Mouse (Mus musculus) hindbrain, embryonic 15.5 days (tissue): ENCODE results near the gene Atrnl1. TPM values are rescaled to one million over a fixed set of nuclear protein-coding genes. Genes with fewer than 3 reads are reported as not detected.
A peak's percentile ranks its signal among the peaks of the same experiment; 100 is the strongest.

Source experiments
- ATAC-seq: fragments of 200-750 bp; cut with Nextera tagmentation; 2 replicates; pipeline ENCODE4 v1.8.0; 2017; ENCODE audit warnings: low read depth, moderate number of reproducible peaks, moderate TSS enrichment; ENCODE audit not compliant: low FRiP score
- H3K27ac ChIP-seq: fragments of 300-500 bp; sonication (generic); replicated peaks from 2 replicates; pipeline ENCODE4 v1.5.1; 2015; ENCODE audit warnings: mild to moderate bottlenecking, inconsistent platforms
- H3K27me3 ChIP-seq: fragments of 300-500 bp; sonication (generic); 2 replicates; pipeline ENCODE4 v1.6.1; 2015; ENCODE audit warnings: control low read depth, inconsistent platforms
- H3K36me3 ChIP-seq: fragments of 300-500 bp; sonication (generic); 2 replicates; pipeline ENCODE4 v1.6.1; 2015; ENCODE audit warnings: control low read depth, inconsistent platforms
- H3K4me1 ChIP-seq: fragments of 300-500 bp; sonication (generic); replicated peaks from 2 replicates; pipeline ENCODE4 v1.6.1; 2015; ENCODE audit warnings: control low read depth, inconsistent platforms
- H3K4me2 ChIP-seq: fragments of 300-500 bp; sonication (generic); 2 replicates; pipeline ENCODE4 v1.6.1; 2015; ENCODE audit warnings: moderate library complexity, mild to moderate bottlenecking, inconsistent platforms
- H3K4me3 ChIP-seq: fragments of 300-500 bp; sonication (generic); 2 replicates; pipeline ENCODE4 v1.5.1; 2015; ENCODE audit warnings: mild to moderate bottlenecking, inconsistent platforms
- H3K9ac ChIP-seq: fragments of 300-500 bp; sonication (generic); 2 replicates; pipeline ENCODE4 v1.6.1; 2015; ENCODE audit warnings: inconsistent platforms
- H3K9me3 ChIP-seq: fragments of 300-500 bp; sonication (generic); 2 replicates; pipeline ENCODE4 v1.6.1; 2016; ENCODE audit warnings: control low read depth, inconsistent platforms
- WGBS: fragments of 180-500 bp; shearing (Covaris S2); methylation state at CpG from one replicate; pipeline ENCODE4 v1.1.7; 2015; 5-methylcytosine and 5-hydroxymethylcytosine counted together
- polyA plus RNA-seq: library from polyadenylated mRNA; unstranded; fragments of >200 nt; fragmentation: Nextera tagmentation; extraction: Ambion mirVana; gene quantifications from 2 replicates; pipeline ENCODE4 v1.2.1, GENCODE M21; 2015

The Atrnl1 gene
- polyA plus RNA-seq, 1 experiment from 2014 or later, result 7.5 TPM

DNA sequence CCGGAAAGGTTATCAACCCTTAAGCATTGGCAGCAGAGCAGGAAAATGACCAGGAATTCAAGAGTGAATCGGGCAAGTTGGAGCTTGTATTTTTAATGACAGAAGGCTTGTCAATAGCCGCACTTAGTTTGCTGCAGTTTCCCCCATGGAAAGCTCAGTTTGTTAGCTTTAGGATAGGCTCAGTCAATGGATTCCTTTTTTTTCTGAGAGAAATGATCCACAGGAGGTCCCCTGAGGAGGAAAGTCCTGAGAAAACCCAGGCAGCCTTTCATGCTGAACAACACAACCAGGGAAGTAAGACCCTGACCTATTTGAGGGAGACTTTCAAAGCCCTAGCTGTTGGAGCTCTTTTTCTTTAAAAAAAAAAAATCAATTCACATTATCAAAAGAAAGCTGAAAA is 350.5 kb downstream of the Atrnl1 start:
- Histone ChIP-seq H3K27me3 (no peaks in the 10 kb centered on the region), H3K27ac (no peak overlapping the region), H3K9me3 (no peaks in the 10 kb centered on the region), H3K4me3 (no peak overlapping the region), H3K9ac (no peak overlapping the region), H3K4me1 (0 out of 2 replicates have a peak, but pooled peaks cover 2% of the 10 kb centered on the region), H3K4me2 (no peak overlapping the region), H3K36me3 (no peaks in the 10 kb centered on the region)
- no peak for ATAC-seq
- 26% methylated on average over 3 of the region's 3 CpGs for WGBS

DNA sequence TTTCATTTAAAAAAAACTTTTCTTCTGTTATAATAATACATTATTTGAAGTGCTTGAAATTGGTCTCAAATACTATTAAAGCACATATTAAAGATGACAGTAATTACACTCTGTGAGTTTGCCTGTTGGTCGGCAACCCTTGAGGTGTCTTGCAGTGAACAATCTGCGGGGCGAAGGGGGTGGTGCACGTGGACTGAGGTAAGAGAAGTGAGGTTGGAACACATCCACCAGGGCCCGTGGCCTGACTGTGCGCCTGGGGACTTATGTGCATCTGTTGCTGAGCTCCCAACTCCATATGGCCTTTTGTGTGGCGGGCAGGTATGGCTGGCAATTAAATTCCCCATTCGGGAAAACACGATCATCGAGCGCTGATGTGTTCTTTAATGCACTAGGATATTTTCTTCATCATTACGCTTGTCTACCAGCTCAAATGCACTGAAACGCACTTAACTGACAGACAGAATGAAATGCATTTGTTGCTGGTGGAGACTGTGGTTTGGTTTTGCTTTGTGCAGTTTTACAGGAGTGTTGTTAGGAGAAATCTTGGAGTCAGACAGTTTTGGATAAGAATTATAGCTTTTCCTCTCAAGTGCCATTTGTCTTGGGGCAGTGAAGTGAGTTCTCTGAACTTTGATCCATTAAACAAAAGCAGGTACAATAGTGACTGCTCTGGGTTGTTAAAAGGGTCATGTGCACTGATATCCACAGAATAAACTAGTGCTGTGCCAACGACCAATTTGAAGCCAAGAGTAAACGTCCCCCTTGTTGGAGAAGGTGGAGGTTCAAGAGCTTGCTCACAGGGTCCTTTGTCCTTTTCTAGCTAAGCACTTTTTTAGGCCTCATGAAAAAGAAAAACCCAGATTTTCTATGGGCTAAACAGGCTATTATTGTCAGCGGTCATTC is 351.2 kb downstream of the Atrnl1 start:
- Histone ChIP-seq H3K4me1 (0 out of 2 replicates have a peak, but pooled peaks cover 2% of the 10 kb centered on the region), H3K9me3 (no peaks in the 10 kb centered on the region), H3K27ac (no peak overlapping the region), H3K9ac (no peak overlapping the region), H3K4me2 (no peak overlapping the region), H3K36me3 (no peaks in the 10 kb centered on the region), H3K4me3 (no peak overlapping the region), H3K27me3 (no peaks in the 10 kb centered on the region)
- ATAC-seq, result no peak
- WGBS, result 55% methylated on average over 16 of the region's 16 CpGs

DNA sequence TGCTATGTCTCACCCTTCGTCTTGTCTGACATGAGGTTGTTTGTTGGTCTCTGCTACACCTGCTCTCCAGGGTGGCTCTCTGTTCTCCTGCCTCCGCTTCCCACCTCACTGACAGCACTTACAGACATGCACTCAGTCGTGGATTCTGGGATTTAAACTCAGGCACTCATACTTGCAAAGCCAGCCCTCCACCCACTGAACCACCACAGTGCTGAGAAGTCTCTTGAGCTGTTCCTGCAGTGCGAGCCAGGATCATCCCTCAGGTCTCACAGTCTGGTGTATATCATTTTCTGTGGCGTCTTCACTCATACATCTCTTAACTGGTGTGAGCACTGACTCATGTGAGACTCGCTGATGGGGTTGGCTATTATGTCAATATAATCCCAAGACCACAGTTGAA is 353.0 kb downstream of the Atrnl1 start:
- Histone ChIP-seq H3K27me3 (no peaks in the 10 kb centered on the region), H3K4me1 (0 out of 2 replicates have a peak, but pooled peaks cover 2% of the 10 kb centered on the region), H3K27ac (no peak overlapping the region), H3K4me3 (no peak overlapping the region), H3K9me3 (no peaks in the 10 kb centered on the region), H3K4me2 (no peak overlapping the region), H3K9ac (no peak overlapping the region), H3K36me3 (no peaks in the 10 kb centered on the region)
- ATAC-seq, result no peak
- 91% methylated on average over 6 of the region's 6 CpGs for WGBS

DNA sequence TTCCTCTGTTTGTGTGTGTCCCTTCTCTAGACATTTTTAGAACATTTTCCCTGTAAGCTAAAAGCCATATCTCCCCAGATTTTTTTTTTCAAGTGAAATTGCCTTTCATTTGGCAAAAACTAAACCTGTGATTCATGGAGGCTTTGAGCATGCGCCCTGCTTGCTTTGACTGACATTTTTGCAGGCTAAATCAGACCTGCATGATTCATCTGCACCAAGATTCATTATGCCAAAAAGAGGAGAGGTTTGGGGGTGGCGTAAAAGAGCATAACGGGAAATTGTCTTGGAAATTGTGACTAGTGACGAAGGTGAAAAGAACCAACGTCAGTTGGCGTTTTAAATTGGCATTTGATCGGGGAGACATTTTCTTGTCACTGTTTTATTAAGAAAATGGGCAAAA is 358.9 kb downstream of the Atrnl1 start:
- no peaks in the 10 kb centered on the region for H3K27me3 ChIP-seq
- no peaks in the 10 kb centered on the region for H3K9me3 ChIP-seq
- no peak overlapping the region for H3K4me2 ChIP-seq
- no peak overlapping the region for H3K27ac ChIP-seq
- WGBS, result 86% methylated on average over 7 of the region's 7 CpGs
- ATAC-seq, result no peak
- H3K36me3 ChIP-seq, result no peaks in the 10 kb centered on the region
- H3K4me3 ChIP-seq, result no peak overlapping the region
- H3K9ac ChIP-seq, result no peak overlapping the region
- no peaks in the 10 kb centered on the region for H3K4me1 ChIP-seq

DNA sequence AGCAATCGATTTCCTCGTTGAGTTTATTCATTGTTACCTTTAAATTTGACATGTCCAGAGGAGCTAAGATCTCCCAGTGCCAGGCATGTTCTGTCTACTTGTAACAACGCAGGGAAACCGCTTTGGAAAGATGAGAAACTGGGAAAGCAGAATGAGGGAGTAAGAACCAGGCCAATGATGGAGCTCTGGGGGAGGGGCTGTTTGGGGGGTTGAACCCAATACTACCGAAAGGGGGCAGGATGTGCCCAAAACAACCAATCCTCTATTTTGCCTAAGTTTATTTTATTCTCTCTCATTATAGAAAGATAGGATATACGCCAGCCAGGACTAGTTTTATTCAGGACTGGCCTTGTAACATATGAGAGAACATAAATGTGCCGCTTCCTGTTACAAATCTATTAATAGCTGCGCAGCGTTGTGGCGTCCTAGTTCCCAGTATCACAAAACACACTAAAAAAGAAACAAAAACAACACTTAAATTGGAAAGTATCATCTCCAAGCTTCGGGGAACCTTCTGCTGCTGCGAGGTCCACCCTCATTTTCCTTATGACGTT is 359.6 kb downstream of the Atrnl1 start:
- no peak overlapping the region for H3K4me3 ChIP-seq
- 90% methylated on average over 13 of the region's 13 CpGs for WGBS
- H3K36me3 ChIP-seq, result no peaks in the 10 kb centered on the region
- no peaks in the 10 kb centered on the region for H3K9me3 ChIP-seq
- H3K4me1 ChIP-seq, result no peaks in the 10 kb centered on the region
- H3K27me3 ChIP-seq, result no peaks in the 10 kb centered on the region
- H3K27ac ChIP-seq, result no peak overlapping the region
- no peak for ATAC-seq
- no peak overlapping the region for H3K4me2 ChIP-seq
- no peak overlapping the region for H3K9ac ChIP-seq

DNA sequence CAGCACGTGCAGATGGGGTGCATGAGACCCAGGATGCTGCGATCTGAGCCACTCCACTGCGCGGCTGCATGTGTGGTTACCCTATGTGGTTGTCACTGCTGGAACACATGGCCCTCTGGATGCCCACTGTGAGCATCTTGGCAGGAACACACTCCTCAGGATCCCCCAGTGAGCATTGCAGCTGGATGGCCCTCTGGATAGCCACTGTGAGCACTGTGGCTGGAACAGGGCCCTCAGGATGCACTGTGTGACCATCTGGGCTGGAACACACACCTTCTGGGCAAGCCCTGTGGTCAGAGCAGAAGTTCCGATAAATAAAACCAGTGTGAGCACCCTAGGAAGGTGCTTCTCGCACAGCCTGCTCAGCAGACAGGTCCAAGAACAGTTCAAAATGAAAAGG is 364.4 kb downstream of the Atrnl1 start:
- Histone ChIP-seq H3K9me3 (no peaks in the 10 kb centered on the region), H3K27me3 (no peaks in the 10 kb centered on the region), H3K27ac (no peak overlapping the region), H3K4me1 (no peaks in the 10 kb centered on the region), H3K4me3 (no peak overlapping the region), H3K9ac (no peak overlapping the region), H3K36me3 (no peaks in the 10 kb centered on the region), H3K4me2 (no peak overlapping the region)
- no peak for ATAC-seq
- 89% methylated on average over 6 of the region's 6 CpGs for WGBS

DNA sequence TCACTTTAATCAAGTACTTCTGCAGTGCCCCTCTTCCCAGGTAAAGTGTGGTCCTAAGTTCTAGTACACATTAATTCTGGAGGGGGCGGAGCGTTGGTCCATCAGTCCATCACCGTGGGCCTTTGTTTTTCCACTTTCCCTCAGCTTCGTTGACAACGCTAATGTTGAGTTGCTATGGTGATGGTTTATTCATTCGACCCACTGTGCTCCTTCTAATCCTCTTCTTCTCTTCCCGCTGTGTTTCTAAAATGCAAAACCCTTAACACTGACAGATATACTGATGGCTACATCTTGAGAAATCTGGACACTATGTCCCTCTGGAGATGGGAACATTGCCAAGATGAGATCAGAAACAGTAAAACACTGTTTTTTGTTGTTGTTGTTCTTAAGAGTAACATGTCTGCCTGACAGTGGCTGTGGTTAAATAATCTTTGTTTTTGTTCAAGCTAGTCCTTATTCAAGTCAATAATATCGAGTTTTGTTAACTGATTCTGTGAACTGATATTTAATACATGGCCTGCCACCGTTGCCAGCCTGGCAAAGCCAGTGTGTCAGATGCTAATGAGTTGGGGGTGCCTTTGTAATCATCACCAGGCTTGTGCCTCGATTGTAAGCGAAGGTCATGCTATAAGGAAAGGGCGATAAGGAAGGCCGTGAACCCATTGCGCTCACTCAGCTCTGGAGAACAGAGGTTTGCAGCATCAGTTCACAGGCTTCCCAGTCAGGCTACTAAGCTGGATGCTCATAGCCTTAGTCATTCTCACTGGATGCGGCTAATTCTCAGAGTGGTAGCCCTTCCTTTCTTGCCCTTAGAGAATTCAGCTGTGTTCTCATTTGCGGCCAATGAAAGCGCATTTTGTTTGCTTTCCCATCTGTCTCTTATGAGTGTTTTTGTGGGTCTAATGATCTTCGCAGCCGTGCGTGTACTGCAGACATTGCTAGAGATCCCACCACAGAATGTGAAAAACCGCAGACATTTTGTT is 375.4 kb downstream of the Atrnl1 start:
- Histone ChIP-seq H3K9me3 (no peaks in the 10 kb centered on the region), H3K27me3 (no peaks in the 10 kb centered on the region), H3K4me1 (peaks cover 15% of the 10 kb centered on the region; the same call in 1 of the 2 replicates), H3K9ac (no peak overlapping the region), H3K4me2 (no peak overlapping the region), H3K27ac (no peak overlapping the region), H3K36me3 (no peaks in the 10 kb centered on the region), H3K4me3 (no peak overlapping the region)
- 34% methylated on average over 21 of the region's 21 CpGs for whole genome bisulfite sequencing
- peak; percentile 45; the same call in 1 of the 2 replicates for ATAC-seq

DNA sequence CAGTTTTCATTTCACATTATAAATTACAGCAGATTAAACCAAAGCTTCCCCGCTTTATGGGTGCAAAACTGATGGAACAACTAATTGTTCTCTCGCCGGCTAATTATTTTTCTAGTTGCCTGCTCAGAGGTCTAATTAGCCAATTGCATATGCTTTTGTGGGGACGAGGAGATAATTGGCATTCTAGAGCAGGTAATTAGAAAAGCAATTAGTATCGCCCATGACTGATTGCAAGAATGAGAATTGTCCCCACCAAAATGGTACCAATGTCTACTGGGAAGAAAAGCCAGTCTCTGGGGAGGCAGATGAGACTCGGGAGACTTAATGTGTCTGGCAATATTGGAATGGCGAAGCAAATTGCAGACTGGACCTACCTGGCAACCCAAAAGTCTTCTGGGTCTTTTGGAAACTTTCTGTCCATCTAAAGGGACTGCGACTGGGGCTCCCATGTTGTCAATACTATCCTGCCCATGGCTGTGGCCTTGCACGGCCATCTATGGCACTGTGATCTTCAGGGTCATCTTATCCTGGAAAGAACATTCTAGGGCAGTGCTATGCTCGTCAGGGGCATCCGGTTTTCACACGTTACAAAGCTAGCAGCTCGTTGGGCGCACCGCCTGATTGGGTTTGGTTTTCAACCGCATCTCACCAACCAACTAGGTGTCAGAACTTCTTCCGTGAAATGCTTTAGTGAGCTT is 377.0 kb downstream of the Atrnl1 start:
- no peak overlapping the region for H3K4me2 ChIP-seq
- no peaks in the 10 kb centered on the region for H3K36me3 ChIP-seq
- H3K9ac ChIP-seq, result no peak overlapping the region
- 73% methylated on average over 17 of the region's 17 CpGs for WGBS
- no peaks in the 10 kb centered on the region for H3K27me3 ChIP-seq
- H3K4me1 ChIP-seq, result peaks cover 18% of the 10 kb centered on the region; the same call in 1 of the 2 replicates
- H3K9me3 ChIP-seq, result no peaks in the 10 kb centered on the region
- ATAC-seq, result no peak
- H3K27ac ChIP-seq, result no peak overlapping the region
- H3K4me3 ChIP-seq, result no peak overlapping the region

DNA sequence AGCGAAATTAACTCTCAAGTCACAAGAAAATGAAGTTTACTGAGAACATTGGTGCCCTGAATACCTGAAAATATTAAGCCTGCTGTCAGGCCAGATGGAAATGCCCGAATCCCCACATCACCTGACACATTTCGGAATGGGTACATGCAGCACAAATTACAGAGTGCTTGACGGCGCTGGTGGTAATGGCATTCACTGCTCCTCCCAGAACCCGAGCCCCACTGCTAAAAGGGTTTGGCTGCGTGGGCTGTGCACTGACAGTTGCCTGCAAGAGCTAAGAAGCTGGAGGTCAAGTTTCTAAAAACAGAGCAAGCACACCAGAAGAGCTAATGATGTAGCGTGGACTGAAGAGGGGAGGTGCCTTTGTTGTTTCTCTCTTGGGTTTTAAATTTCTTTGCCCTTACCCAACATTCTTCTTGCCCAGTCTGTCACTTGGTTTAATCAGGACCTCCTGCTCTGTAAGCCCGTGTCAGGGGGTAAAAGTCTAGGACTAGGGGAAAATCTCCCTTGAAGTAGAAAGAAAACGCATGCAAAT is 377.8 kb downstream of the Atrnl1 start:
- no peak overlapping the region for H3K4me3 ChIP-seq
- H3K27ac ChIP-seq, result no peak overlapping the region
- no peak for ATAC-seq
- 71% methylated on average over 10 of the region's 10 CpGs for WGBS
- H3K27me3 ChIP-seq, result no peaks in the 10 kb centered on the region
- H3K9me3 ChIP-seq, result no peaks in the 10 kb centered on the region
- no peaks in the 10 kb centered on the region for H3K36me3 ChIP-seq
- peaks cover 18% of the 10 kb centered on the region; the same call in 1 of the 2 replicates for H3K4me1 ChIP-seq
- H3K4me2 ChIP-seq, result no peak overlapping the region
- H3K9ac ChIP-seq, result no peak overlapping the region

DNA sequence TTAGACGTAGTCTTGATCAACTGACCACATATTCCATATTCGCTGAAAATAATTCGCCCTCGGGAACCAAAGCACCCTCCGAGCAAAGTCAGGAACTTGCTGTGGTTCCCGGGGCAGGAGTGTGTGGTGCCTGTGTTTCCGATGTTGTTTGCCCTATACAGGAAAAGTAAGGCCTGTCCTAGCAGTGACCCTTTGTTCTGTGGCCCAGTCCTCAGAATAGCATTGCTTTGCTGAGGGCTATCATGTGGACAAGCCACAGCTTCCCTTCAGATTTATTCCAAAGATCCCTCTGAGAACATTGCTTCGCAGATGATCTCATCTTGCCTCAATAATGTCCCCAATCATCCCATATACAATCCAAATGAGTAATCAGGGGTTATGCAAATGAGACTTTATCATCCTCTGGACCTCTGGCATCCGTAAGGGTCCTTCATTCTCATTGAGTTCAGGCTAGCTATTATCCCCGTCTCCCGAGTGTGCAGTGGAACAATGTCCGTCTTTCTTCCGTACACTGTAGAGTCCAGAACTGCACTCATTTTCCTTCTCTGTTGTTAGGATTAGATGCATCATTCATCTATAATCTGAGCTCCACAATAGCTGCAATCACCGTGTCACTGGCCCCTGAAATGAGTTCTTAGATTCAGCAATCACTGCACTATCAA is 380.4 kb downstream of the Atrnl1 start:
- Histone ChIP-seq H3K9me3 (no peaks in the 10 kb centered on the region), H3K36me3 (no peaks in the 10 kb centered on the region), H3K4me2 (no peak overlapping the region), H3K27me3 (no peaks in the 10 kb centered on the region), H3K27ac (no peak overlapping the region), H3K9ac (no peak overlapping the region), H3K4me1 (peaks cover 10% of the 10 kb centered on the region; the same call in 1 of the 2 replicates), H3K4me3 (no peak overlapping the region)
- WGBS, result 66% methylated on average over 14 of the region's 14 CpGs
- no peak for ATAC-seq
